Mouse (Mus musculus): ENCODE results near the gene Nbl1.

Nbl1 gene

DNA sequence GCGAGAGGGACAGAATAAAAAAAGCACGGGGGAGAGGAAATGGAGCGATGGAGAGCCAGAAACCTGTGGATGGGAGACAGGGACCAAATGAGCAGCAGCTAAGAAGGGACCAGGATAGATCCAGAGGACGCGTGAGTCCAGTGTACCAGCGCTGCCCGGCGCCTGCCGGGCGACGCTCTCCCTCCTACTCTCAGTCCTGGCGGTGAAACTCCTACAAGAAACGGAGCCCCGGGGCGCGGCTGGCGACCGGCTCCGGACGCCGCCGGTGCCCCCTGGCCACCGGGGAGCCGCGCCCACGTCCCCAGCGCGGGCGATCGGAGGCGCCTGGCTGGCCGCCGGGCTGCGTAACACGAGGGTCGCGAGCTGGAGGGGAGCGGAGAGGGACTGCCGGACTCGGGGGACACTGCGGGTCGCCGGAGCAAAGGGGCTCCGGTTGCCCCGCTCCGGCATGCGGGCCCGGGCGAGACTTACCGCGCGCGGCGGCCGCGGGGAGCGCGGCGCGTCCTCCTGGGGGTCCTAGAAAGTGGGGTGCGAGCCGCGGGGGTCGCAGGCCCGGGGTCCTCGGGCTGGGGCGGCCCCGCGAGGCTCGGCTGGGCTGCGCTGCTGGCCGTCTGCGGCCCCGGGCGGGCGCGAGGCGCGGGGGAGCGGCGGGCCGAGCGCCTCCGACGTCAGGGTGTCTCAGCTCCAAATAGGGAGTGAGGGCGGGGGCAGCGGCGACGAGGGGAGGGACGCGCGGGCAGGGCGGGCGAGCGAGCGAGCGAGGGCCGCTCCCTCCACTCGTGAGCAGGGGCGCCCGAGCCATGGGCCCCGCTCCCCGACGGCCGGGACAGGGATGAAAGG, at the start of gene Nbl1:
Gene Nbl1, minus strand, starts transcription at position 638 of the 840 bp plus-strand sequence.
- peak; percentile 78 for DNase-seq

DNA sequence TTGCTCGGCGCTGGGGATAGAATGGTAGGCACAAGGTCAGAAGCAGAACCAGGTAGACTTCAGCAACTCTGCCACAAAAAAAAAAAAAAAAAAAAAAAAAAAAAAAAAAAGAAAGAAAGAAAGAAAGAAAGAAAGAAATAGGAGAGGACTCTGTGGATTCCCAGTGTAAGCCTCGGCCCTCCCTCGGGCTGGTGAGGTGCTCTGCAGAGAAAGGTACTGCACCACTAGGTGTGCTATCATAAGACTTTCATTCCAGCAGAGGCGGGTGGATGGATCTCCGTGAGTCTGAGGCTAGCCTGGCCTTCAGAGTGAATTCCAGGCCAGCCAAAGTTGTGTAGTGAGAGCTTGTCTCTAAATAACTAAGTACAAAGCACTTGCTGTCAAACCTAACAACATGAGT, 49.0 kb upstream of the Nbl1 start:
- no peak for DNase-seq

DNA sequence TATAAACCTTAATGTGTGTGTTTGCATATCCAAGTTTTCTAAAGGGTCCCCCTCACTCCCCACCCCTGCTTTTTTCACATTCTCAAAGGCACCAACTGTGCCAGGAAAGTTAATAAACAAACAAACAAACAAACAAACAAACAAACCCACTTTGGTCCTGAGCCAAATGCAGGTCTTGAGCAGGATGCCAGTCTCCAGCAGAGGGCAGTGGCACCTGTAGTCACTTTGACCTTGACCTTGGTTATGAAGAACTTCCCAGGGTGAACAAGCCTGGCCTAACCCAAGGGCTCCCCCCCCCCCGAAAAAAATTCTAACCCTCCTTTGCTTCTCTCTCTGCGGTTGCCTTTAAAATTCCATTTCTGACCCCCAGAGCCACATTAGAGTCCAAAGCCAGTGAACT, 47.5 kb upstream of the Nbl1 start:
- peak; percentile 19 for DNase-seq

DNA sequence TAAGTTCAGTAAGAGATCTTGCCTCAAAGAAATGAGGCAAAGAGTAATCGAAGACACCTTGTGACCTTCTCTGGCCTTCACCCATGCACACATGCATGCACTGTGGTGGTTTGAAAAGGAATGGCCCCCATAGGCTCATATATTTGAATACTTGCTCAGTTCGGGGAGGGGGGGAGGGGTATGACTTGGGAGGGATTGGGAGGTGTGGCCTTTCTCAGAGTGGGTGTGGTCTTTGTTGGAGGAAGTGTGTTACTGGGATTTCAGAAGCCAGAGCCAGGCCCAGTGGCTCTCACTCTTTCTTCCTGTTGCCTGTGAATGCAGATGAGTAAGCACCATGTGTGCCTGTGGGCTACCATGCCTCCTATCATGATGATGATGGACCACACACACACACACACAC, 43.2 kb upstream of the Nbl1 start:
- DNase-seq, result no peak

DNA sequence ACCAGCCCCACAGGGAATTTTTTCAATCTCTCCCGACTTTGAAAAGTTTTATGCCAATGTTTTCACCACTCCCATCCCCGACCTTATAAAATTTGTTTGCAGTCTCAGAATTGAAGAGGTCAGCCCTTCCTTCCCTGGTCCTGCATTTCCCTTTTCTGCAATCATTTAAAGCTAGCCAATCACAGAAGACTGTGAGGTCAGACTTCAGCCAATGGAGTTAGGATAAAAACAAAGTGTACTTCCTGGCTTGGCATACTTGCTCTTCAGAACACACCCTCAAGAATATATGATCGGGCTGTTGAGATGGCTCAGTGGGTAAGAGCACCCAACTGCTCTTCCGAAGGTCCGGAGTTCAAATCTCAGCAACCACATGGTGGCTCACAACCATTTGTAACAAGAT, 40.3 kb upstream of the Nbl1 start:
- no peak for DNase-seq

DNA sequence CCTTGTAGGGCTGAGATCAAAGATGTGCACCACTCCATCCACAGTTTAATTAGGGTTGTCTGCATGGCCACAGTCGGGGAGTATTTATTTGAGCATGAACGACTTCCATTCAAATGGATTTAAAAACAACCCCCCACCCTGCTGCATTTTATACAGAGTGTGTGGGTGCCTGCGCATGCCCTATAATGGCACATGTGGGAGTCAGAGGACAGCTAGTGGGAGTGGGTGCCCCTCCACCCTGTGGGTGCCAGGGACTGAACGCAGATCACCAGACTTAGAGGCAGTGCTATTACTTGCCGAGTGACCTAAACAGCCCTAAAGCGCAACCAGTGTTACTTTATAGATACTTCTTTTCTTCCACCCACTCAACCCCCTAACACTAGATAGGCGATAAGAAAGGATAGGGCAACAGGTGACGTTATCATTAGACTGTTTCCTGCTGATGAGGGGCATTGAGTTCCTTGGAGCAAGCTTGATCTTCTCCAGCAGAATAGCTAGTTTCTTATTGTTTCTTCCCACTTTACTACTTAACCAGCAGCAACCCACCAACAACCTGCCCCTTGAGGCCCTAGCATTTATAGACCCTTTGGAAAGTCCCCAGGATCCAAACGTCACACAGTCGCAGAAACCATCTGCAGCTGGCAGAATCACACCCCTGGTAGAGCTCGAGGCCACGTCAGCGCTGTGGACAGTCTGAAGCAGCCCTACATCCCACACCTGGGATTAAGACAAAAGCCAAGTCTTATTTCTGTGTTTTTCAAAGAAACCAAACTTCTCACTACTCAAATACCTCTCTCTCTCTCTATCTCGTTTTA, 39.3 kb upstream of the Nbl1 start:
- DNase-seq, result no peak

DNA sequence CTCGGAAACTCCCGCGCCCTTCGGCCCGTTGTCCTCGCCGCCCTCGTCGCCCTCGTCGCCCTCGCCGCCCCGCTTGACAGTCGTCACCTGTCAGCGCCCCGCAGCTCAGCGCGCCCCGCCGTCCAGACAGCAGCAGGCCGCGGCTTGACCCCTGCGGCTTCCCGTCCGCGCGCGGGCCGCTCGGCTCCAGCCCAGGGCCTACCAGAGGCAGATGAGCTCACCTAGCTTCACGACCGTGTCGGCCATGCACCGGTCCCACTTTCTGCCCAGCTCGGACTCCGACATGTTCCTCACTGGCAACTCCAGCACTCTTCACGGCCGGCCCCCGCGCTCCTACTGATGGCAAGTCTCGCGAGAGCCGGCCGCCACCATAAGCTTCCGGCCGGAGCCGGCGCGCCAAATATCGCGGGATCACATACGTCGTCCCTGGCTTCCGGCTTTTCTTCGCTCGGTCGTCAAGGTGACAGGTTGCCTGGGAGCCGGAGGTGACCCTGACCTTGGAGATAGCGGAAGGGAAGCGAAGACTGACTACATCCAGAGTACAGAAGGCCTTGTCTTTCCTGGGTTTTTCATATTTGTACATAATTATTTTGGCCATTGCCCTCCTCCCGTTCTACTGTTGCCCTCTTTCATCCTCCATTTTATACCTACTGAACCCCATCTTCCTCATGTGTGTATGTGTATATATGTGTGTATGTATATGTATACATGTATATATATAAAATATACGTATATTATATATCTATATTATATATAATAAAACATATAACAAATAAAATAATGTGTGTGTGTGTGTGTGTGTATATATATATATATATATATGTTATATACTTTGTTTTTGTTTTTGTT, 38.1 kb upstream of the Nbl1 start, which contains the start of gene Minos1:
Gene Minos1, minus strand, starts transcription at position 413 of the 849 bp plus-strand sequence.
- DNase-seq, result peak; percentile 99

DNA sequence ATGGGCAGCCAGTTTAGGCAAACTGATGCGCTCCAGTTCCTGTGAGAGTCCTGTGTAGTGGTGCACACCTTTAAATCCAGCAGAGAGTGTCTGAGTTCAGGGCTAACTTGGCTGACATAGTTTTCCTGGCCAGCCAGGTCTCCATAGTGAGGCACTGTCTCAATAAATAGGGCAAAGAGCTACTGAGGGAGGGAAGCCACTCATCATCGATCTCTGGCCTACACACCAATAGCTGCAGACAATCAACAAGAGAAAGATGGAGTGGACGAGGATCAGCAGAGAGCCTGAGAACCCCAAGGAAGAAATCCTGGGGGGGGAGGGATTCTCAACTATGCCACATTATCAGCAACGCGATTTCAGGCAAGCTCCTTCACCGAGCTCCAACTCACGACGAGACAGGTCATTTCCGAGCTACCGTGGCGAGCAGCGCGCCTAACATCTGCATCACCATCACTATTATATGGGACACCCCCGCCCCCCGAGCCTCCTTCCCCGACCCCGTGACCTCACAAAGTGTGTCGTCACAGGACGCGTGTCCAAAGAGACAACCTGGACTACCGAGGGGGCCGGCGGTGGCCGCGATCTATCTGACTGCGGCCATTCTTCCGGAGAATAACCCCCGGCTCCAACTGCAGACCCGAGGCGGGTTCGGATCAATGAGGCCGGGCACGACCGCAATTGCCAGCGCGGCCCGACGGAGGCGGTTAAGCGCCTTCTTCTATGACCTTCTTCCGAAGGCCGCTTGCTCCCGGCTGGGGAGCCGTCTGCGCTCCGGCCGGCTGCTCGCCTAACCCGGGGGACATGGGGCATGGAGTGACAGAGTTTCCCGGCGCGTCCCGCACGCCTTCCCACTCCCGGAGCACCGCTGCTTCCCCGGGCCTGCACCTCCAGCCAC, 37.3 kb upstream of the Nbl1 start:
- DNase-seq, result peak; percentile 53

DNA sequence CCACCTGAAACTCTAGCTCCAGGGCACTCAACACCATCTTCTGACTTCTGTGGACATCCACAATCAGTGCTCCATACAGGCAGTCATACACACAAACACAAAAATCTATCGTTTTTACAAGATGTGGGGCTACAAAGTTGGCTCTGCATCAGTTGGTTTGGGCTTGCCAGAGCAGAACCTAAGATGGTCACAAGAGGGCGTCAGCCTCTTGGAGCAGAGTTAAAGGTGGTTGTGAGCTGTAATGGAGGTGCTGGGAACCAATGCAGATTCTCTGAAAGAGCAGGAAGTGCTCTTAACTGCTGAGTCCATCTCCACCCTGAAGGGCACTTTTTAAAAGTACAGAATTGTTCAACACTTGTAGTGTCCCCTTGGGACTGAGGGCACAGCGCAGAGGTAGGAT, 33.7 kb upstream of the Nbl1 start:
- DNase-seq, result no peak

DNA sequence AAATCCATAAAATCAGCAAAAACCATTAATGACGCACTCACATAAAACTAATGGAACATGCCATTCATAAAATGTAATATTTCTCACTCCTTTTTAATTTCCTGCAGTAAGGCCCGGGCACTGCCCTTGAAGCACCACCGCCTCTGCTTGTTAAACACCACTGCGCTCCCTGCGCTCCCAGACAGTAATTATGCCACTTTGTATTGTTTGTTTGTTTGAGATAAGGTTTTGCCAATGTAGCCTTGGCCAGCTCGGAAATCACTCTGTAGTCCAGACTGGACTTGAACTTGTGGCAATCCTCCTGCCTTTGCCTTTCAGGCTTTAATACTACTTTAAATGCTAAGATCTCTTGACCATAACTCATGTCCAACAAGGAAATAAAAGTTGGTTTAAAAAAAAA, 32.1 kb upstream of the Nbl1 start:
- DNase-seq, result peak; percentile 35

DNA sequence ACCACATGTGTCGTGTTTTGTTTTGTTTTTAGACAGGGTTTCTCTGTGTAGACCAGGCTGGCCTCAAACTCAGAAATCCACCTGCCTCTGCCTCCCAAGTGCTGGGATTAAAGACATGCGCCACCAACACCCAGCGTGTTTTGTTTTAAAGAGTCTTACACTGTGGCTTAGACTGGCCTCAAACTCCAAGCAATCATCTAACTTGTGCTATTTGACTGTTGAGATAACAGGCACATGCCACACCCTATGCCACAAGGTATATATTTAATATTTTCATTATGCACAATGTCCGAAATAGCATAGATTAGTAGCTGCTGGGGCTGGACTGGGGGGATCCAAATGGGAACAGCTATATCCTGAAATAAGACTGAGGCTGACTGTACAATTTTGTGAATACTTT, 29.8 kb upstream of the Nbl1 start:
- DNase-seq, result no peak

DNA sequence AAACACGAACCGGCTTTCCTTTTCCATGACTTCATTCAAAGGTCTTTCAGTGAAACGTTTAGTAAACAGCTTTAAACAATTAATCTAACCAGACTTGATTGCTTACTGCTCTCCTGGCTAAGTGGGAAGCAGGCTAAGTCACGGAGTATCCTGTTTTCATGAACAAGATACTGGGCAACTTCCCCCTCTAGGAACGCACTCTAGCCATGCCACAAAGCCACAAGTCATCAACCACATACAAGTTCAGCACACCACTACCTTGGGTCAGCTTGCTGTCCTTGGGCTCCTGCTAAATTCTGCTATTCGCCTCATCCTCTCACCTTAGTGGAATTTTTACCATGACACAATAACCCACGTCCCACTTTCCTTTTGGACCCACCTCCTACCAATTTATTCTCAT, 28.2 kb upstream of the Nbl1 start:
- peak; percentile 29 for DNase-seq

DNA sequence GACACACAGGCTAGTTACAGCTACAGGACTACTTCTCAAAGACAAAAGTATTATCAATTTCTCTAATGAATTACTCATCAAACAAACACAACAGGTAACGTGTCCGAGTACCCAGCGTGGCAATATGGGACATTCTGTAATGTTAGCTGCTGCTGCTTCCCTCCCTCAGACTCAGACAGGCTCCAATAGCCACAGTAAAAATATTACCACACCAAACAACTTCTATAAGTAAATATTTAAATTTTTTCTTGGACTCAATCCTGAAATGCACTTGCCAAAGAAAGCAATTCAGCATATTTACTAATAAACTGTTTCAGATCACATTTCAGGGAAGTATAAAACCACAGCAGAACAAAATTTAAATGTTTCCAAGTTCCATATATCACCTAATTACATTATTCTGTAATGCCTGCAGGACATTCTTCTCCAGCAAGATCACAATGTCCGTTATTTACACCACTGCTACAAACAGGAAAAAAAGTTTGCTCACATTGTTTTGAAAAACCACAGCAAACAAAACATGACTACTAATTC, 27.6 kb upstream of the Nbl1 start:
- no peak for DNase-seq

DNA sequence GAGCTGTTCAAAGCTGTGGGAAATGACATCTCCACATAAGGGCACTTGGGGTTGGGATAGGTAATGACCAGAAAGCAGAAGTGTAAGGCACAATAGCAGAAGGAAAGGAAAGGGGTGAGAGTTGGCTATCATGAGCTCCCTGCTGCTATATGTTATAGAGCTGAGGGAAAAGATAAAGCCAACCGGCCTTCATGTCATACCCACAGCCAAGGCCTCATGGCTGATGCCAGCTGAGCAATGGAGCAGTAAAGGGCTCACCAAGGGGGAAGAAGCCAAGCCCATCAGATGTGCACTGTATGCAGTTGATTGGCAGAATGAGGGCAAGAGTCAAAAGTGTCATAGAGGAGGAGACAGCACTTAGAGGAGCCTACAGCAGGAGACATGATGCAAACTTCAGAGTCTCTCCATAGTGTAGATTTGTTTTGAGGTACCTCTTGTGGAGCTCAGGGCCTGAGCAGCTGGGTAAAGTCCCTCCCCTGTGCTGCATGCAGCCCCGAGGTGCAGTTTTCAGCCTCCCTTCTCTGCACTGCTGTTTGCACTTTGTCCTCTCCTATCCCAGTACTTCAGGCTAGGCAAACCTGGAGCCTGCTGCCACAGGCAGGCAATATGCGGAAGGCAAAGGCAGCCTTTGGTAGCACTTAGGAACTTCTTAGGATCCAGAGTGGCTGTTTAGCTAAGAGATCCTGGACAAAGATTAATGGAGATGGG, 23.7 kb upstream of the Nbl1 start:
- DNase-seq, result no peak

DNA sequence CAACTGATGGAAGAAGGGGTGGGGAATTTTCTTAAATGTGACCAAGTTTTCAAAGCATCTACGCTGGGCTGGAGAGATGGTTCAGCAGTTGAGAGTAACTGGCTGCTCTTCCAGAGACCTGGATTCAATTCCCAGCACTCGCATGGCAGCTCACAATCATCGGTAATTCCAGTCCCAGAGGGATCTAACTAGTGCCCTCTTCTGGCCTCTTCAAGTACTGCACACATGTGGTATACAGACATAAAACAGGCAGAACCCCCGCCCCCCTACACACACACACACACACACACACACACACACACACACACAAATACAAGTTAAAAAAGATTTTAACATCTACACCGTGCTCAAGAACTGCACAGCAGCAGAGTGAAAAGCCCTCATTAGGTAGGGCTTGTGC, 22.9 kb upstream of the Nbl1 start:
- peak; percentile 26 for DNase-seq

DNA sequence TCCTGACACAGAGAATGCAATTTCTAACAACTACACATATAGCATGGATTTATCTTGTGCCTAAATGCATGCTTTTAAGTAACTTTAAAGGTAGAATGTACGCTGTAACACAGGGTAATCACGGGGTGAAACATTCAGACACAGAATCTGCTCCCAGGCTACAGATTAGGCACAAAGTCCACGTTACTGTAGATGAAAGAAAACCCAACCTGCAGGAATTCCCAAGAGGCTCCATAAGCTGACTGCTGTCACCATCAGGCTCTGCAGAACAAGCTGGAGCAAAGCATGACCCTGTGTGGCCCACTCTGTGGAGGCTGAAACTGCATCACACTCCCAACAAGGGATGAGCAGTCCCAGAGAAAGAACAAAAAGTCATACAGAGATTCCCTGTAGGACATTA, 19.7 kb upstream of the Nbl1 start:
- no peak for DNase-seq

DNA sequence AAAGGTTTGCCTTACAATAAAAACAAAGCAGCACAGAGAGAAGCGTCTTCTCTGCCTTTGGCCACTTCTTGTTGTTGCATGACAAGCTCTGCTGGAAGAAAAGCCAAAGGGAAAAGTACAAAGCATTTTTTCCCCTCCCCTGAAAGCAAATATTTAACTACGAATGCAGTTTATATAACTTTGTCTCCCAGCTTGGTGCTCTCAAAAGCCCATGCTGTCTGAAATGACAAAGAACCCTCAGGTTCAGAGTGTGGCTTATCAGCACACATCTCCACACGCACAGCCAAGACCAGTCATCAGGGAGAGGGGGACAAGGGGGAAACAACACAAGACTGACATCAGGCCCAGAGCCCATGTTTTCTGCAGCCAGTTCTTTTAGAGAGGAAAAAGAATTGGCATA, 18.6 kb upstream of the Nbl1 start:
- DNase-seq, result no peak

DNA sequence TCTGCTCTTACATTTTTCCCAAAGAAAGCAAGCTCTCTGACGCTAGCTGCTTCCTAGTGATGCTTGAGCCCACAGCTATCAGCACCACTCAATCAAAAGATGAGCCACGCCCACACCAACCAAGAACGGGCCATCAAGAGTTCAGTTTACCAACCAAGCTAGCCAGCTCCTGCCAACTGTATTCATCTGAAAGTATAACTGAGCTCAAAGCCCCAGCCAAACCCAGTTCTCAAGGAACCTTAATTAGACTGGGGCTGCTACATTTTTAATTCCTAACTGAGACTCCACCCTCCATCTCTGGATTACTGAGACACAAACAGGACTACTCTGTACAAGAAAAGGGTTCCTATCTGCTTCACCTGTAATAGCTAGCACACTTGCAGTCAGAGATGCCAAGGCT, 18.1 kb upstream of the Nbl1 start:
- DNase-seq, result peak; percentile 53

DNA sequence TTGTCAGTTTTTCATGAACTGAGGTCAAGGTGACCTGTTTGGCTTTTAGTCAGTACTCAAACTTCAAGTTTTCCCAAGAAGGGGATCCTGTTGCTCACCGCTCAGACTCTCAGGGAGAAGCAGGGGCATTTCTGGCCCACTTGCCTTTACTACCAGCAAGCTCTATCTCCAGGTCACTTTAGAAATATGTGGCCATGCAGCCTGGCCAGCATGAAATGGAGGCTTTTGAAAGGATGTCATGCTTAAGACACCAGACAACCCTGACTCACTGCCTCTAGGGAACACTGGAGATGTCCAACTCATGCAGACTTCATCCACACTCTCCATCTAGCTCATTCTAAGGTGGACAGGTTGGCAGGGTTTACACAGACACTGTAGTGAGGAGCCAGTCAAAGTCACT, 12.7 kb upstream of the Nbl1 start:
- no peak for DNase-seq

DNA sequence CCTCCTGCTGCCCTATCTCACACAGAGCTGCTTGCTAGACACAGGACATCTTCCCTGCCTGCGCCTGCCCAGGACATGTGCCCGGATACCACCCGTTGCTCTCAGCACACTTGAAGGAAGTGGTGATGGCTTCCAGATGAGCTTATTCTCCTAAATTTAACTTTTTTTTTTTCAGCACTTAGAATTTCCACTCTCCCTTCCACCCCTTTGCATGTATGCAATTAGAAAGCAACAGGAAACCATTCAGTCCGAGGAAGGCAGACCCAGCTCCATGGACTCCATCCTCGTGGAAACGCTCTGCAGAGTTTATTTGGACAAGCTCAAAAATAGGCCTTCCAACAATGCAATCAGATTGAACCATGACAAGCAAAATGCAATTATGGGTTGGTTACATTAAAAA, 8.8 kb upstream of the Nbl1 start:
- no peak for DNase-seq

DNA sequence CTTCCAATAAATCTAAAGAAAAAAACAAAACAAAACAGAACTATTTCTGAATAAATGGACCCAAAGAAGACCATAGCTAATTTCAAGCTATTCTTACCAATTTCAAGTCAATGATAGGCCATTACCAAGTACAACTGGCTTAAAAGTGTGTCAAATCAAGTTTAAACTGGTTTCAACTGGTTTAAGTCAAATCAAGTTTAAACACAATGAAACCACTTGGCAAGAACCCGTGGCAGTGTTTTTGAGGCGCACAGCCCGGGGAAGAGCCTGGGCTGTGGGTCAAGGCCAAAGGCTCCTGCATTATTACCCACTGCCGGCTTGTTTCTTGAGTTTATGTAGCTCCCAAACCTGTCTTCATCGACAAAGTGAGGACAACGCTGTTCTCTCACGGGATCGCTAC, 7.5 kb upstream of the Nbl1 start:
- no peak for DNase-seq
